Mouse (Mus musculus) spleen, adult 12 weeks (tissue): ENCODE data around the gene Kirrel3.

Experiments
- DNase-seq: peaks from one replicate; pipeline ENCODE4 v3.0.0; 2022; ENCODE audit warnings: low spot score

Kirrel3 gene

GRCm38 (mm10) chr9:34986156-34986555 lies 500.5 kb downstream of the Kirrel3 start:
- no peak for DNase-seq

DNA sequence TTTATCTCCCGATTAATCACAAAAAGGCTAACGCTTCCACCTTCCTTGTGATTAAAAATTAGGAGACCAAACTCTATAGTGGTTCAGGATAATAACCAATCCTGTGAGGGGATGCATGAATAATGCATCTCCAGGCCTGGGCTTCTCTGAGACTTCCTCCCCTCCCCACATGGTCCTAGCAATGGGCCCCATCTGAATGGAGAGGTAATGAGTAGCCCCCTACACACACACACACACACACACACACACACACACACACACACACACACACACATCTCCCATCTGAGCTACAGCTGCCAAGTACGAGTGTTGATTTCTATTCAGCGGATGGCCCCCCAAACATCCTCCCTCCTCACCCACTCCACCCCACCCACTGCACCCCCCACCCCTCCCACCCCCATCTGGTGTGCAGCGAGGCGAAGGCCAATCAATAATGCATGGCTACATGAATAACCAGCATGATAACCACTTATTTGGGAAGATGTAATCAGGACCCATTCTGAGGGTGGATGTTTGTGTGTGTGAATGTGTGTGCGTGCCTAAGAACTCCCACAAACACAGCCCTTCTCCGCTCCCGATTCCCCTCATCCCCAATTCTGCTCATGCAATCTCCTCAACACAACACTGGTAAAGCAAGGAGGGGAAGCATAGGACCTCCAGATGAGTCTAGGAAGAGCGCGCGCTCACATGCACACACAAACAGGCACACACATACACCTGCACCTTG lies 501.9 kb downstream of the Kirrel3 start:
- no peak for DNase-seq

- DNase-seq: no peak
Observed at GRCm38 (mm10) chr9:34988683-34989082, 503.0 kb downstream of the Kirrel3 start.

DNA sequence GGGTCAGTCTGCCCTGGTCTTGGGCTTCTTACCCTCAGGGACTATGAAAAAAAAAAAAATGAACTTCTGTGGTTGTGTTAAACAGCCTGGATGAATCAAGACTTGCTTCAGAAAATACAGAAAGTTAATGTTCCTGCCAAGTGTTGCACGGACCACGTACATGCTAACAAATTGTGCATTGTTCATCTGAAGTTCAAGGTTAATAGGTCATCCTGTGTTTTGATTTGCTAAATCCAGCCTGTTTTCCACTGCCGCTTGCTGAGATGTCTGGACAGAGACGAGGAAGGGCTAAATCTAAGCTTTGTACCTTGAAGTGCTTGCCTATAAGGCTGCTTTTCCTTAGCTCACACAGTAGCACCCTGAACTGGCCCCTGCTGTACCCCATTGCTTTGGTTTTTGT lies 506.5 kb downstream of the Kirrel3 start:
- no peak for DNase-seq

DNA sequence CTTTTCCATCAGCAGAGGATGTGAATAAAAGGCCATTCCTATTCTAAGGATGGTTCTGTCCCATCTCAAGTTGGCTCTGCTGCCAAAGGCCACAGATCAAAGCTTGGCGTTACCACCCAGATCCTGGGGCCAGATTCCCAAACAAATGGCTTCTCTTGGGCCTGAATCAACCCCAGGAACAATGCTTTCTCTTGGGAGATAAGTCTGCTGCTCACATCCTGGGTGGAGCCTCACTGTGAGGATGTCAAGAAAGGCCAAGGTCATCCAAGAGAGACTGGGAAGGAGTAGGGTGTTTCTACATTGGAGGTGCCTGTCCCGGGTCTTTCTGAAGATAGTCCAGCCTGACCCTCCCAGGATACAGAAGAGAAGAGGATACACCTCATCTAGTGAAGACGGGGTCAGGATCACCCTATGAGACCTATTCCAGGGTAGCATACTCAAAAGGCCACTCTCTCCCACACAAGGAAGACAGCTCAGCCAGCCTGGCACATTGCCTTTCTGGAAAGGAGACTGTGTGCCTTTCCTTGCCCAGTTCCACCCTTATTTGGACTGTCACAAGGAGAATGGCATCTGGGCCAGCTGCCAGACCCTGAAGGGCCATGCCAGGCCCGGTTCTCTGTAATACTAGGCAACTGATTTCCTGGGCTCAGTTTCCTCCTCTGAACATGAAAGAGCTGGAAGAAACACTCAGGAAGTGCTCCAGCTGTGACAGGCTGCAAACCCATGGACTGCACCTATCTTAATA lies 507.9 kb downstream of the Kirrel3 start:
- DNase-seq: no peak

DNA sequence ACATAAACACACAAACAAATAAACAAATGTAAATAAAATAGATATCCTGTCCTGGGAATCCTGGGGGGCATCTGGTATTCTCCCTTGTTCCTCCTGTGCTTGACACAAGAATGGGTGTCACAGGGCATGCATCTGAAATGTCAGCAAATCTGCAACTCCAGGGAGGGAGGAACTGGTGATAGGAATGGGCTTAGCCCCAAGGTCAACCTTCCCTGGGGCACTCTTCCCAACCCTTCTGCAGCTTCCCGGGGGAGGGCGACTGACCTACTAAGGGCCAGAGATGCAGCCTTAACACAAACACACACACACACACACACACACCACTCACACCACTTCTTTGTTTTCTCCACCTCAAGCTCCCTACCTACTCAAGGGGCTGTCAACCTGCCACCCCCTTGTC lies 509.4 kb downstream of the Kirrel3 start:
- no peak for DNase-seq

DNA sequence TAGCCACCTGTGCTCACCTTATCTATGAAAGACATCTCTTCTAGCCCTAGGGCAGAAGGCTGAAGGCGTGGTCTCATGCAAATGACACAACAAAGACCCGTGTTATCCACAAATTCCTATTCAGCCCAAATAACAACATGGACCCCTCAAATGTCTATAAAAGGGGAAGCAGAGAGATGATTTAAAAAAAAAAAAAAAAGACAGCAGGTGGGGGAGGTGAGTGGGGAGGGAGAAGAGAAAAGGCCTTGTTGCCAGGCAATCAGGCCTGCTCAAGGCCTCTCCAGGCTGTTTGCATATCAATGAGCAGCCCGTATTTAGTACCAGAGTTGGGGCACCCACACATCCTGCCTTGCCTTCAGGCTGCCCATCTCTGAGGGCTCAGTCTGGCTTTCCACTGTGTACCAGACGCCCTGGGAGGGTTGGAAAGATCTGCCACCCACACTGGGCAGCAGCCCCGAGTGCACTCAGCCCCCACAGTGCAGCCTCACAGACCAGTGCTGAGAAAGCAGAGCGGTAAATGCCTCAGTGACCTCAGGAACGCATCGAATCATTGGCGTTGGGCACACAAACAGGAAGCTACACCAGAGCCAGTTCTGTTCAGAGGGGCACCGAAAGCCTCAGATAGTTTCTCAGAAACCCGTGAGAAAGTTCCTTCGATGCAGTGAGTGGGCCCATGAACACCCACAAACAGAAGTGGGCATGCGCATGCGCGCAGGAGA lies 510.1 kb downstream of the Kirrel3 start:
- DNase-seq: no peak

DNA sequence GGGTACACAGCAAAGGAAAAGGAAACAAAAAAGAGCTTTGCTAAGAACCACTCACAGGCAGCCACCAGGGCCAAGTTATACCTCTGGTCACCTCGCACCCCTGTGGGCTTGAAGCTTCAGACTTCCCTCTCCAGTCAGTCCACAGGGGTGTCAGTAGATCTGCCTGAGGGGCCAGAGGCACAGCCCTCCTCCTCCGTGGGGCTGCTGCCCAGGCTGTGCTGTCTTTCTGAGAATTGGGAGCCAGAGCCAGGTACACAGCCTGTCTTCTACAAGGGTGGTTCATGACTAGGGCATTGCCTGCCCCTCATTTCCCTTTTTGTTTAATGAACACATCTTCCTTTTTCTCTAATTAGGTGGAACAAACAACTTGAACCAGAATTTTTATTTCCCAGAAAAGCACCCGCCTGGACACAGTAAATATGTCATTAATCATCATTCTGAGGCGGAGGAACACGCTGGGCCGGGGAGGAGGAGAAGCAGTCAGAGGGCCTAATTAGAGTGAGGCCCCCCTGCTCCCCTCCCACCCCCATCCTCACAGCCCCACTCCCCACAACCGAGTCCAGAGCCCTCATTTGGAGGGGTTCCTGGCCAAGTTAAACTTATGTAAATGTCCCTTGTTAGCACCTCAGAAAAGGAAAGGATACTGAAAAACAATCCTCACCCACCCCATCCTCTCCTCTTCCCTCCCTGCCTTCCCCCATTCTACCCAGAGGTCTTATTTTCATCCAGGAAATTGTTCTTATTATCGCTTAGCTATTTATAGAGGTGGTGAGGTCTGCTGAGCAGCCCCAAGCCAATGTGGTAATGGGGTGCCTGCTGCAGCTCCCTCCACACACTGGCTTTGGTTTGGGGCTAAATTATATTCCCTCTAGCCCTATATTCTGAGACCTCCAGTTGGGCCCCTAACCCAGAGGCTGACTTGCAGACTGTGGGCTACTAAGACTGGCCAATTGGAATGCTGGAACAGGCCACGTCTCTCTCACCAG lies 512.5 kb downstream of the Kirrel3 start:
- DNase-seq: no peak

DNA sequence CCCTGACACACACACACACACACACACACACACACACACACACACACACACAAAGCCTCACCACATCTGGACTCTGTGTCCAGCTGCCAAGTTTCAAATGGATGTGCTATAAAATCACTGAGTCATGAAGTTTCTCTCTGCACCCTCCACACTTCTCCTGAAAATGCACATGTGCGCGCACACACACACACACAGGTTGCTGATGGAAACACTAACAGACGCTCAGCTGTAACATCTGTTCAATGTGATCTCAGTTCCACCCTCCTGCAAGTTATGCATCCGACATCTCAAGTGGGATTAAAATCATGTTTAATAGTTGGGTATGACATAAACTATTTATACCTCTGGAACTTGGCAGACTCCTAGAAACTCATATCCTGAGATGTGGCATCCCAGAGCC lies 518.4 kb downstream of the Kirrel3 start:
- DNase-seq: no peak

- DNase-seq: no peak
Observed at GRCm38 (mm10) chr9:35007697-35008341, 522.1 kb downstream of the Kirrel3 start.

GRCm38 (mm10) chr9:35016762-35017161 lies 531.1 kb downstream of the Kirrel3 start:
- no peak for DNase-seq

- no peak for DNase-seq
Observed at GRCm38 (mm10) chr9:35017563-35017962, 531.9 kb downstream of the Kirrel3 start.

- no peak for DNase-seq
Observed at GRCm38 (mm10) chr9:35018056-35018455, 532.4 kb downstream of the Kirrel3 start.

DNA sequence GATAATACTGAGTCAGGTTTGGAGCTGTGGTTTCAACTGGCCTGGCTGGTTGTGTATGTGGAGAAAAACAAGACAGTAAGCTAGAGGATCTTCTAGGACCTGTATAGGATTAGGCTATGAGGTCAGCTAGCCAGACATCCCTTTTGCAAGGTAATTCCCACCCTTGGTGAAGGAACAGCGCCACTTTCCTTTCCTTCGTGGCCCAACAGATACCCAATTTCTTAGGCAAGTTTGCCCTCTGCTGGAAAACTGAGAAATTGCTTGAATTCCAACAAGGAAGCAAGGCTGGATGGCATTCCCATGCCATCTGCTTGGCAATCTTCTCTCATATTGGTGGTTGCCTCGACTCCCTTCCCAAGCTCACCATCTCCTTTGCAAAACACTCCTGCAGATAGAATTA lies 533.7 kb downstream of the Kirrel3 start:
- no peak for DNase-seq

DNA sequence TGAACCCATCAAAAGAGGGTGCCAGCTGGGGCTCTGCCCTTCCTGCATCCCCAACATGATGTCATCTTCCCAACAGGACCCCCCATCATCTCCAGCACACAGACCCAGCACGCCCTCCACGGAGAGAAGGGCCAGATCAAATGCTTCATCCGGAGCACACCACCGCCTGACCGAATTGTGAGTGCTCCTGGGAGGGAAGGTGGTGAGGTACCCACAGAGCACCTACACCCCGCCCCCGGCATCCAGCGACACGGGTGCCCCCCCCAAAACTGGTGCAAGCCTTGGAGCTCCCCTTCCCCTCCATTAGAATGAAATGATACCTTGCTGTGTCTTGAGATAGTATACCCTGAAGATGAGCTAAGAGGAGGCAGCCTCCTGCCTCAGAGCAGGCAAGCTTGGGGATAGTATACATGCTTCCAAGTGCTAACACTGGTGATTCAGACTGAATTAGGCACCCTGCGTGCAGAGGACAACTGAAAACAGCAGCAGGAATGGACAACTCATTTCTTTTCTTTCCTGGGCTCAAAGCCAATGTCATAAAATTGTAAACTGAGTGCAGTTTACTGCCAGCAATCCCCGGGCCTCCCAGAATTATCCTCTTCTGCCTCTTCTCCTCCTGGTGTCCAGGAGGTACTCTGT lies 534.4 kb downstream of the Kirrel3 start:
- no peak for DNase-seq

DNA sequence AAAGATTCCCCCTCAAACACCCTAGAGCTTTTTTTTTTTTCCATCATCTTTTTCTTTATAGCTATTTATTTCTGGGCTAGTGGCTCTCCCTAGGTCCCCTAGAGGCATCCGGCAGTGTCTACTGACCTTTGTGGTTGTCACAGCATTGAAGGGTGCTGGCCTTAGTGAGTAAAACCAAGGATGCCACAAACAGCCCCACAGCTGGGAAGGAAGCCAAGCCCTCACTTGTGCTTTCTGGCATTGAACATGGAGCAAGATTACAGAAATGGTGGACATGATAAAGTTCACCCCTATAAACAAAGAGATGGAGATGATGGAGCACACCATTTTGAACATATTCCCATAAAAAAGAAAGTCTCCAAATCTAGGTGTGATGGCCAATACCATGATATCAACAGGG lies 536.0 kb downstream of the Kirrel3 start:
- no peak for DNase-seq

GRCm38 (mm10) chr9:35024591-35025496 lies 539.1 kb downstream of the Kirrel3 start:
- DNase-seq: no peak

- DNase-seq: no peak
Observed at GRCm38 (mm10) chr9:35026311-35026710, 540.6 kb downstream of the Kirrel3 start.

DNA sequence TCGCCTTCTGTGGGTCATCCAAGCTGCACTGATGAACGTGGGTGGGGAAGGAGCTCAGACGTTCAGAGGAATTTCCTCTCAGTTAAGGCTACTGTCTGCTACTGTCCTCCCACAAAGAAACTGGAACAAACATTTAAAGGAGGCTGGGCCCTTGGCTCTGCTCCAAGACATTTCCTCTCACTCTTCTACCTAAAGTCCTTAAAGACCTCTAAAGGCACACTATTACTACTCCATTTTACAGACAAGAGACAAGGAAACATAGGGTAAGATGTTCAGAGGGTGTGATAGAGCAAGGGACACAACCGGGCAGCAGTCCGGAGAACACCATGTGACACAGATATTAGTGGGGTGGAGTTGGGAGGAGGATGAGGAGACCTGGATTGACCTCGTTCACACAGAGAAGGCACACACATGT lies 541.2 kb downstream of the Kirrel3 start:
- DNase-seq: no peak
